Mouse (Mus musculus) liver, embryonic 14 days (tissue): ENCODE results near the gene Gm2056. TPM values are rescaled to one million over a fixed set of nuclear protein-coding genes. Genes with fewer than 3 reads are reported as not detected.

Experiments used
- polyA plus RNA-seq: library from polyadenylated mRNA; depleted of rRNA; stranded (reverse); fragments of >200 nt; gene quantifications from 2 replicates; pipeline ENCODE4 v1.2.3, GENCODE M21; 2012; rRNA removed

Gene Gm2056
- polyA plus RNA-seq = not detected in 2 replicates

DNA sequence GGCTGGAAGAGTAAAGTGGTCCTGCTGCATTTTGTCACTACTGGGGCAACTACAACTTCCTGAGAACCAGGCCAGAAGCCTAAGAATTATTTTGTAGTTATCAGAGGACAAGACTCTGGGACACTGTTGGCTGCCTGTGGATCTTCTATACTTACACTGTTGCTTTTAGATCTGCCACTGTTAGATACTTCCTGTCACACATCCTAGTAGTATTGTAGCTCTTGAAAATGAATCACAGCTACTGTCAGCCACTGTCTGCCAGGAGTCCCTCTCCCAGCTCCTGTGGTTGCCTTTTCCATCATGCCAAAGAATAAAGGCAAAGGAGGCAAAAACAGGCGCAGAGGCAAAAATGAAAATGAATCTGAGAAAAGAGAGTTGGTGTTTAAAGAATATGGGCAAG is at the start of gene Gm2056:
Gm2056 (plus strand) TSS at position 301 of the 400 bp plus-strand sequence.

DNA sequence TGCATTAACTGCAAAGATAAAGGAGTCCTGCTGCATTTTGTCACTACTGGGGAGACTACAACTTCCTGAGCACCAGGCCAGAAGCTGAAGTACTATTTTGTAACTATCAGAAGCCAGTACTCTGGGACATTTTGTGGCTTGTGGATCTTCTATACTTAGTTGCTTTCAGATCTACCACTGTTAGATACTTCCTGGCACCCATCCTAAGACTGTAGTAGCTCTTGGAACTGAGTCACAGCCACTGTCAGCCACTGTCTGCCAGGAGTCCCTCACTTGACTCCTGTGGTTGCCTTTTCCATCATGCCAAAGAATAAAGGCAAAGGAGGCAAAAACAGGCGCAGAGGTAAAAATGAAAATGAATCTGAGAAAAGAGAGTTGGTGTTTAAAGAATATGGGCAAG is 15.3 kb upstream of the Gm2056 start, which contains the start of gene Gm2075:
Gm2075 (plus strand) TSS at position 301 of the 400 bp plus-strand sequence.

DNA sequence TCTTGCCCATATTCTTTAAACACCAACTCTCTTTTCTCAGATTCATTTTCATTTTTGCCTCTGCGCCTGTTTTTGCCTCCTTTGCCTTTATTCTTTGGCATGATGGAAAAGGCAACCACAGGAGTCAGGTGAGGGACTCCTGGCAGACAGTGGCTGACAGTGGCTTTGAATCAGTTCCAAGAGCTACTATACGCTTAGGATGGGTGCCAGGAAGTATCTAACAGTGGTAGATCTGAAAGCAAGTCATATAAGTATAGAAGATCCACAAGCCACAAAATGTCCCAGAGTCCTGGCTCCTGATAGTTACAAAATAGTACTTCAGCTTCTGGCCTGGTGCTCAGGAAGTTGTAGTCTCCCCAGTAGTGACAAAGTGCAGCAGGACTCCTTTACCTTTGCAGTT is 8.1 kb upstream of the Gm2056 start, which contains the start of gene Gm6803:
Gm6803 (minus strand) TSS at position 101 of the 400 bp plus-strand sequence.

Other genes starting within 250 kb of the Gm2056 start
- not detected in 2 replicates for gene Gm21936, start 231.5 kb upstream of the Gm2056 start, polyA plus RNA-seq
- not detected in 2 replicates for gene BB287469, start 210.4 kb upstream of the Gm2056 start, polyA plus RNA-seq
- gene Gm2001, start 184.7 kb upstream of the Gm2056 start, polyA plus RNA-seq = not detected in 2 replicates
- gene Gm2016, start 152.9 kb upstream of the Gm2056 start, polyA plus RNA-seq = not detected in 2 replicates
- not detected in 2 replicates for gene Gm2022, start 131.6 kb upstream of the Gm2056 start, polyA plus RNA-seq
- gene Gm2035, start 107.1 kb upstream of the Gm2056 start, polyA plus RNA-seq = not detected in 2 replicates
- not detected in 2 replicates for gene Gm2042, start 72.9 kb upstream of the Gm2056 start, polyA plus RNA-seq
- gene Gm2075, start 15.2 kb upstream of the Gm2056 start, polyA plus RNA-seq = not detected in 2 replicates
- gene Gm6803, start 8.2 kb upstream of the Gm2056 start, polyA plus RNA-seq = not detected in 2 replicates
- gene Gm16368, start 56.7 kb downstream of the Gm2056 start, polyA plus RNA-seq = not detected in 2 replicates
- gene Gm10436, start 155.1 kb downstream of the Gm2056 start, polyA plus RNA-seq = not detected in 2 replicates
- not detected in 2 replicates for gene Gm8332, start 223.1 kb downstream of the Gm2056 start, polyA plus RNA-seq
- not detected in 2 replicates for gene Gm5662, start 247.5 kb downstream of the Gm2056 start, polyA plus RNA-seq